Mouse (Mus musculus) granulocyte monocyte progenitor cell, adult 5-6 weeks (primary cell): ENCODE measurements around the gene Ces1e. TPM values are rescaled to one million over a fixed set of nuclear protein-coding genes. Genes with fewer than 3 reads are reported as not detected.
A peak's percentile ranks its signal among the peaks of the same experiment; 100 is the strongest.
"Not testable (repeated sequence)": the region's sequence is repeated elsewhere in the genome, so short reads cannot be mapped to it uniquely, and the experiment has no call there.

ENCODE experiments used
- ATAC-seq: replicated peaks from 2 replicates; pipeline ENCODE4 v1.8.0; 2016; ENCODE audit warnings: mild to moderate bottlenecking, moderate TSS enrichment, inconsistent platforms; ENCODE audit not compliant: poor library complexity, severe bottlenecking
- total RNA-seq, 2 experiments: library from RNA; stranded (forward) in 1 of 2; stranded (reverse) in 1 of 2; fragments of 200-712, 200-1000 nt in 1 of 2; fragments of >200 nt in 1 of 2; fragmentation: Nextera tagmentation in 1 of 2; gene quantifications; 2 replicates each; pipeline ENCODE4 v1.2.3; 2014 to 2017

Gene Ces1e
- total RNA-seq (2014; fragmentation: Nextera tagmentation): not detected in 2 replicates
- total RNA-seq (2017): not detected in 2 replicates

DNA sequence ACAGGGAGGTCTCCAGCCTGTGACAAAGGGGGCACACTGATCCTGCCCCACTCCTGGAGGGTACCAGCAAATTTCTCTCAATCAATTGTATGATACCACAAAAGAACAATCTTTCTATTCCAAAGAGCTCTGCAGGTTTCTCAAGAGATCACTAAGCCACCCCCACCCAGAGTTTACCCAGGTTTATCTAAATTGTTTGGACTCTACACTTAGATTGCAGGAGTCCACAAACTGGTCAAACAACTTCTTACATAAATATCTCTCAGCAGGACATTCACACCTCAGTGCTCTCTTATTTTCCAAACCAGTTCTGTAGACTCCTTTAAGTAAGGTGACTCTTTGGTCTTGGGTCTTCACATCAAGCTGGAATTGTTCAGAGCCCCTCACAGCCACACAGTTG lies at the start of gene Ces1e:
TSS of gene Ces1e (minus strand) at position 174 of the 400 bp plus-strand sequence.
- ATAC-seq: no peak

DNA sequence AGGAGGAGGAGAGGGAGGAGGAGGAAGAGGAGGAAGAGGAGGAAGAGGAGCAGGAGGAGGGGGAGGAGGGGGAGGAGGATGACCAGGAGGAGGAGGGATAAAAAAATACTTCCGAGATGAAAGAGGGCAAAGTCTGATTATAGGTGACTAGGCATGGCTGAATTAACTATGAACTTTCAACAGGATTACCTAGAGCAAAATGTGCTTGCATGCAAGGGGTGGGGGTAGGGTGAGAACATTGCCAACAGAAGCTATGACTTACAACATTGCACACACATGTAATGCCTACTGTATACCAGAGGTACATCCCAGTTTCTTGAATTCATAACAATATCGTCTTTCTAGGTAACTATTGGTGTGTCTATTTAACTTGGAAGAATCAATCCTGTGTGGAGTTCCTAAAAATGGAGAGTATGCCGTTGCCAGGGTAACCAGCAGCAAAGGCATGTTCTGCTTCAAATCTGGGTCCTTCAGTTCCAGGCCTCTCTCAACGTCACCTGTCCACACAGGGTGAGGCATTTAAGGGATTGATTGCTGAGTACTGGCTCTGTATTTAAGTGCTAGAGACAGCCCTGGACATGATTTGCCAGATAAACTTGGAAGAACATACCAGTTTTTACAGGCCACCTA lies 48.9 kb upstream of the Ces1e start:
- no peak for ATAC-seq

DNA sequence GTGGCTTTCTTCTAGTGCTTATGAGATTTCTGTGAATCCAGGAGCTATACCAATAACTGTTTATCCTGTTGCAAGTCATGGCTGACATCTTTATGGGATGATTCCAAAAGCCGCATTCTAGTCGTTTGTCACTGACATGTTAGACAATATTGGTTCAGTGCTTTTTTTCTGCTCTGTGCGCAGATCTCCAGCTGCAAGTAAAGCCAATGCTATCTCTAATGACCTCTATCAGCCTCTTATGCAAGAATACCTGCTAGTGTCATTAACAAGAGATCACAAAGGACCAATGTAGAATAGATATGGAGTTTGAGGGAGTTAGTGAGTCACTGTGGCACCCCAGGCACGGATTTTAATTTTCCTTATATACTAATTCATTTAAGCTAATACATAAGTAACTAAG lies 45.2 kb upstream of the Ces1e start:
- ATAC-seq: no peak

DNA sequence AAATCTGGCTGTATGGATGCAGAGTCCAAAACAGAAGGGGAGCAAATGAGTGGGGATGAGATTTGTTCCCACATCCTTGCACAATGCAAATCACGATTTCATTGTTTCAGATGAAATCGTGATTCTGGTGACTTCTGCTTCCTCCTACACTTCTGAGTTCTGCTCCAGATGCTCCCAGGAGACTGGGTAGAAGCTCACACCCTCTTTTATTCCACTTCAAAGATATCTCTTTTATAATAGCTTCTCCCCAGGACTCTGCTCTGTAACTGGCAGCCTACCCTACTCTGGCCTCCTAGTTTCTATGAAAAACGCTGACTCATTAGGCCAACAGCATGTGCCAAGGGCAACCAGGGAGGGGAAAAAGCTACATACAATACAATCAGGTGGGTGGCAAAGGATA lies 43.9 kb upstream of the Ces1e start:
- ATAC-seq: no peak

DNA sequence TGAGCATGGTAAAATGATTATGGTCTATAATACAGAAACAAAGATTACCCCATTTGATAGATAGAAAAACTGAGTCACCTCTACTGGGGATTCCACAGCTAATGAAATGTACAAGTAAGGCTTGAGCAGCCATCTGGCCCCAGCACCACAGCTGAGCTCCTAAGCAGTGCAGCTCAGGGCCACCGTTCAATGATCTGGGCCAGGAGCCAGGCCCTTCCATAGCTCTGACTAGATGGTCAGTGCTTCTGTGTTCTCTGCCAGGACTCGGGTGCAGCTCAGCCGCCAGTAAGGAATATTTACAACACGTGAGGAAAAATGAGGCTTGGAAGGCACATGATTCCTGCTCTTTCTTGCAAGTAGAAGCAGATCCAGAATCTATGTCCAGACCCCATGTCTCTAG lies 43.3 kb upstream of the Ces1e start:
- no peak for ATAC-seq

DNA sequence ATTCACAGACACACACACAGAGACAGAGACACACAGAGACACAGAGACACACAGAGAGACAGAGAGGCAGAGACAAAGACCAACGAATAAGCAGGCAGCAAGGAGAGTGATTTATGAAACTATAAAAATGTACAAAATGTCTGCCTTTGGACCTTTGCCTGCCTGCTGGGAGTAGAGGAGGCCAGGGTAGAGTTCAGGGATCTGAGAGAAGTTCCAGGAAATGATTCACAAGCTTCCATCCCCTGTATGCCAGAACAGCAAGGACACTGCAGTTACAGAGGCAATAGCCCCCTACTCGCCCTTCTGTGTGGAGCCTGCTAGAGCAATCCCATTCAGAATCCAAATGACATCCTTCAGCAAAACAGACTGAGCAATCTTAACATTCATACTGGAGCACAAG lies 32.0 kb upstream of the Ces1e start:
- ATAC-seq: no peak

DNA sequence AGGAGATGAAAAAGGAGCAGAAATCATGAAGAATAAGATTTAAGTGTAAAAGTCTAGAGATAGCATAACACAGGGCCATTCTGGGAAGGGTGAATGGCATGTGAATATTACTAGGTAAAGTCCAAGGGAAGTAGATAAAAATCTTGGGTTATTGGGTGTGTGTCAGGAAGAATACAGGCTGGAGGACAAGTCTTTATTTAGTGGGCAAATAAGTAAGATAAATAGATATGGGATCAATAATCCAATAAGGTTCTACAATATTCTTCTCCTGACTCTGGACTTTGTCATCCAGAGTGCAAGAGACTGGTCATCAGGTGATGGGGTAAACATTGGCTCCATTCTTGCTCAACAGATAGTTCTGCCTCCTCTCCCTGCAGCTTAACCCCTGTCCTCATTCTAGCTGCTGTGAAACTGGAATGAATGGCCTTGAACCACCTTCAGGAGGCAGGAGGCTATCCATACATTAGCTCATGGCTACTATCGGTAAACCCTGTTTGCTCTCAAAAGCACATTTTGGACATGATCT lies 23.0 kb upstream of the Ces1e start:
- no peak for ATAC-seq

DNA sequence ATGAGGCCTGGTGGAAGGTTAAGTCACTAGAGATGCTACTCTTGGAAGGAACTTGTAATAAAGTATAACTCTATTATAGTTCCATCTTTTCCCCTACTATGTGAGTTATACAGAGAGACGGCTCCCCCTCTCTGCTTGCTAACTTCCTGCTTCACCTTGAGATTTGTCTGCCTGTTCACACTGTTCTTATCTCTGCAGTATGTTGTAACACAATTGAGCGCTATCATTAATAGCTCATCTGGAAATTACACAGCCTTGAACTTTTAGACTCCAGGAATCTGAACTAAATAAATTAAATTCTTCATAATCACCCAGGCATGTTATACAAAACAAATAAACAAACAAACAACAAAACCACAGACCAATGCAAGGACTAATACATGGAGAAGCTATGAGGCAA lies 16.6 kb upstream of the Ces1e start:
- no peak for ATAC-seq

DNA sequence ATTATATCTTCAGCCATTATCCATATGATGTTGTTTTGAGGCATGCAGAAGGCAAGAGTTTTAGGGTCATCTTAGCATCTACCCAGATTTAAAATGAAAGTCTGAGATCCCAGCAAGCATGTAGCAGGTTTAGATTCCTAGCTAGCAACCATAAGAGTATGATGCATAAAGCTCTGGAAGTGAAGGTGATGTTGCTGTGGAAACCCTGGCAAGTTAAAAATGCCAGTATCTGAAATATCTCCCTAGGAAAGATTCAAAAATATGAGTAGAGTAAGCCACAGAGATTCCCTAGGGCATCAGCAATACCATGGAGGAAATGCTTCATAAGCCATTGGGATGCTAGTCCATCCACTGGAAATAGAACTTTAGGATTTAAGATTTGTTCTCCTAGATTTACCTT lies 10.5 kb upstream of the Ces1e start:
- no peak for ATAC-seq

DNA sequence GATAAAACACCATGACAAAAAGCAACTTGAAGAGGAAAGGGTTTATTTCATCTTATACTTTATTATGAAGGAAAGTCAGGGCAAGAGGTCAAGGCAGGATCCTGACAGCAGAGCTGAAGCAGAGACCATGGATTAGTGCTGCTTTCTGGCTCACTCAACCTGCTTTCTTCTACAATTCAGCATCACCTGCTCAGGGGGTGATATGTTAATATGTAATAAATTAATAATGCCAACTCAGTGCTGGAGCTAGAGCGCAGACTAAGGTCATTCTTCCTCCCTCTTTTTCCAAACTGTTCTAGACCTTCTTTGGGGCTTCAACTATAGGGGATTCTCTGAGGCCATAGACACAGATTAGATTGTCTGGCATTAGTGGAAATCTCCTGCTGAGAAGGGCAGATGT lies 6.3 kb upstream of the Ces1e start:
- ATAC-seq: no peak

DNA sequence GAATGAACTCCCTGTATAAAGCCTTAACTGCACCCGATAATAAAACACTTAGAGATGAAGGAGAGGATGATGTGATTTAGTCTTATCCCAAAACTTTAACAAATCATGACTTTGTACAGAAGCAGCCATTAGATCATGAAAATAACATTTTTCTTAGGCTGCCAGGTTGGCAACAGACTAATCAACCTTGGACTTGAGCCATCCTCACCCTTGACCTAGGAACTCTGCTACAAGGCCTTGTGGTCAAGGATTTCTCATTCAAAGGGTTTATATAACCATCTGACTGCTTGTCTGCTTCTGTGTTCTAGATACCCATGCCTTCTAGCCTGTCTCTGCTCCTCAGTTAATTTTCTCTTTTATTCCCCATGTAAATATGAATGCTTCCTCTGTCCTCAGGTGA lies 5.3 kb upstream of the Ces1e start:
- ATAC-seq: no peak

DNA sequence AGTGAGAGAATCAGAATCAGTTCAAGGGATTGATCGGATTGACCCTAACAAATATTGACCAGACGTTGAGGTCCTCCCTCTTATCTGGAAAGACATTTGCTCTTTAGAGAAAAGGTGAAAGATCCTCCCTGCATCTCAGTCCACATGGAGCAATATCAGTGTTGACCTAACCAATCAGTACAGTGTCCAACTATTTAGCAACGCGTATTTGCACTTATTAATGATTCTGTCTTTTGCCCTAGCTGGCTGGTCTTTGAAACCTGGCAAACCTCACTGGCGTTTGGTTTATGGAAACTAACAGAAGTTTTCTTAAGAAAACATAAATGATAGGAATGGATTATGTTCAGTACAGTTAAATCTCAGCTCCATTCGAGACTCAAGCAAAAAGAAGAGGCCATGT lies 4.6 kb upstream of the Ces1e start:
- ATAC-seq: no peak

DNA sequence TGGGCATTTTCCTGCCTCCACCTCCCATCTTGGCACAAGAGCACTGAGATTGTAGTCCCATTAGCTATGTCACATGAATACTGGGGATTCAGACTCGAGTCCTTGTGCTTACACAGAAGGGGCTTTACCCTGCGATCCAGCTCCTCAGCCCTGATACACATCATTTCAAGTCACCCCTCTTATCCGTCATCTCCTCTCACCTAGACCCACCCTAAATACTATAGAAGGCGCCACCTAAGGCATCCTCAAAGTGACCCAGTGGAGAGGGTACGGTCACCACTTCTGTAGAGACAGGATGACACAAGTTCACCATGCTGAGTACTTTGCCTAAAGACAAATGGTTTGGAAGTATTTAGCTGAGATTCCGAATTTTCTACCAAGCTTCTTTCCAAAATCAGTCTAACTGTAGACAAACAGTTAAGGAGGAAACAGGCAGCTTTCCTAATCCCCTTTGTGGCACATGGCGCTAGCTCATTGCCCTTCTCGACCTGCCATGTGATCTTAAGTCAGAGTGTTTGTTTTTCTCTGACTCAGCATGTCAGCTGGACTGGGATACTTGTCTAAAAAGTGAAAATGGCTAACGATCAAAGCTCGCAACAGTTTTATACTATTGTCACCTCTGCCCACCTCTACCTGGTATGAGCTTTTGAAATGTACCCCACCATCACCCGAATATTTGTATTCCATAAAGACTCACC lies 597 bp downstream of the Ces1e start:
- no peak for ATAC-seq

DNA sequence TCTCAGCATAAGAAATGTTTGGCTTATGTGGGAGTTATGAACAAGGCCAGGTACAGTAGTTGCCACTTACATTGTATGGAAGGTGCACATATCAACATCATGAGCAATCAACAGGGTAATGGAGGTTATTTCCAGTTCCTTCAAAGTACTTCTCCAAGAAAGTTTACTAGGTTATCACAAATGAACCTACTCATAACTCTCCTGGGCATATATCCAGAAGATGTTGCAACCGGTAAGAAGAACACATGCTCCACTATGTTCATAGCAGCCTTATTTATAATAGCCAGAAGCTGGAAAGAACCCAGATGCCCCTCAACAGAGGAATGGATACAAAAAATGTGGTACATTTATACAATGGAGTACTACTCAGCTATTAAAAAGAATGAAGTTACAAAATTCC lies 2.9 kb downstream of the Ces1e start:
- not testable (repeated sequence) for ATAC-seq

DNA sequence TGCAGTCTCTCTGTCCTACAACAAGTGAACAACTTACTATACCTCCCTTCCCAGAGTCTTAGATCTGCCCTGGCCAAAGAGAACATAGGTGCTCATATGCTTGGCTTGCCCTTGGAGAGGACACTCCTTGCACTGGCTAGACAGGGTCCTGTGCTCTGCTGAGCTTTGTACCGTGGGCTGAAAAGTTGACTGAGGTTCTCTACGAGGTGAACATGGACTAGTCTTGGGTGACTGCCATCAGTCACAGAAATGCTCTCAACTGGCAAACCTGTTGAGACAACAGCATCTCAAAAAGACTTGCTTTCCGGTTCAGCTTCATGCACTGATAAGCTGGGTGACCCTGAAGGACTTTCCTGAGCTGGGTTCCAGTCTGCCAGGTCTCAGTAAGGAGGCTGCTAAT lies 7.5 kb downstream of the Ces1e start:
- ATAC-seq: no peak

DNA sequence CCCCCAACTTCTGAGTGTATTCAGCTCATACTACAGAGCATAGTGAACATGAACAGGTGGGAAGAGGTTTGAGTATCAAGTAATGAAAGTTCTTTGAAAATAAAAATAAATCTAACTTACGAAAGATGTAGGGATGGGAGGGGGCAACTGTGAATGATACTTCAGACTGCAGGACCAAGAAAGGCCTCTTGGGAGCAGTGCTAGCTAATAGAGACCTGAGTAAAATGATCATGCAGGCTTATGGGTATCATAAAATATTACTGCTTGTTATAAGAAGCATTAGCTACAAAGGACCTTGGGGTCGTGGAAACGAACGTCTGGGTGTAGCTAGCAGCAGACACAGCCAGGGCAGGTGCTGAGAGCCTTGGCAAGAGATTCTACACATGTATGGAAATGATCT lies 11.6 kb downstream of the Ces1e start:
- no peak for ATAC-seq

DNA sequence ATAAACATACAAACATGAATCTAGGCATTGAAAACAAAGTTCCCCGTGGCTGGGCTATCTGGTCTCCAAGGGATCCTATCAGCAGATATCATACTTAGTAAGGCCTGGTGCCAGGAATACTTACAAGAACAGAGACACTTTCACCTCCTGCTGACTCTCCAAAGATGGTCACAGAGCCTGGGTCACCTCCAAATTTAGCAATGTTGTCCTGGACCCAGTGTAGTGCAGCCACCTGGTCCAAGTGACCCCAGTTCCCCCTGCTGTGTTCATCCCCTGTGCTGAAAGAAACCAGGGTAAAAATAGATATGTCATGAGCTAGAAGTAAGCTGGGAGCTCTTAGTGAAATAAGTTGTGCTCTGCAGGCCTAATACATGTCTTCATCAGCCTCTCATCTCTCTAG lies 12.0 kb downstream of the Ces1e start:
- ATAC-seq: no peak

DNA sequence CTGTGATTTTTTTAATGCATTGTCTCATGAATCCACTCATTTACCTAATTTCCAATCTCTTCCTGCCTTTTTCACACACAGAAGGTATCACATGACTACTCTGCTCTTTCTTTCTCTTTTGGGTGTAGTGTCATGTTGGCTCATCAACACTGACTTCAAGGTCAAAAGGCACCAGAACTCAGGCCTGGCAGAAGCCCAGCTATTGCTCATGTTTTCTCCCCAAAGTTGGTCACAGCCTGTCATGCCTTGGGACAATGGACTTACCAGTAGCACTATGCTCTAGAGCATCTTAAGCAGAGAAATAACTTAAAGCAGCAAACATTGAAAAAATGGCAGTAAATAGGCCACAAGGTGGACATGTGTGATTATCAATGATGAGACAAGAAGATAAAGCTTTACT lies 18.3 kb downstream of the Ces1e start:
- no peak for ATAC-seq

DNA sequence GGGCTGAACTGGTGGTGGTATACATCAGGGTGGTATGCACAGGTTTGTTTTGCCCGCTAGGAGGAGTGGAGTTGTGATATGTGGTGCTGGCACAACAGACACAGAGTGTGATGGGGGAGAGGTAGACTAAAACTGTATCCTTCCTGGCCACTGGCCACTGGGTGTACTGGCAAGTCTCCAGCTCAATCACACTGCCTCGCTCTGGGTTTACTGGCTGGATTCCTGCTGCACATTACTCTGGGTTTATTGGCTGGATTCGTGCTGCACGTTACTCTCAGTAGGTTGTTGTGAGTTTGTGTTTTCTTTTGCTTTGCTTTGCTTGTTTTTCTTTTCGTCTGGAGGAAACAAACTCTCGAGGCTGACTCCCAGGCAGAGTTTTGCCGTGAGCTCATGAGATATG lies 30.3 kb downstream of the Ces1e start:
- ATAC-seq: not testable (repeated sequence)

DNA sequence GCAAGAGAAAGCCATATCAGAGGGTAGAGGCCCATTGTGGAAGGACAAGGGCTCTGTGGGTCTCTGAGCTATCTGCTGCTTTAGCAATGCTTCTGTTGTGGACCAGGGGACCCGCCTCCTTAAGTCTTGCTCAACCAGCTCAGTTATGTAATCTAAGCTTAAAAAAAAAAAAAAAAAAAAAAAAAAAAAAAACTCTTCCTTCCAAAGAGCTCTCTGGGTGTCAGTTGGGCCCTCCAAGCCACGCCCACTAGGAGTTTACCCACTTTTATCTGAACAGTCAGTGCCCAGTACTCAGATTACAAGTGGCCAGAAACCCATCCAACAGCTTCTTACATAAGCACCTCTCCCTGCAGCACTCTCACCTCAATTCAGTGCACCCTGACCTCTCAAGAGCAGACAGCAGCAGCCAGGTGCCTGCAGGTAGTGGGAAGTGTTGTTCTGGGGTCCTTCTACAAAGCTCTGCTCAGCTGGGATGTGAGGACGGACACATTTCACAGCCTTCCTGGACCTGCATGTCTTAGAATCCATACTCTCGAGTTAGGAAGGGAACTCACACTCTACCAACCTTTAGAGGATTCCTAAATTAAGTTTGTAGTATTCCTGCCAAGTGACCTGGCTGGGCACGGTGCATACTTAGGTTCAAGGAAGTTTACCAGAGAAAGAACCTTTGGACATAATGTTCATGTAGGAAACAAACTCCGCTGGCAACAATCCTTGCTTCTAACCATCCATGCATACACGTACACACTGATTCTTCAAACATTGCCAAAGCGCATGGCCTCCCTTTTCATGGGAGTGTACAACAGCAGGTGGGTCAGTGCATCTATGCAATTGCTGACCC lies 31.5 kb downstream of the Ces1e start, which contains the start of gene Ces1d:
TSS of gene Ces1d (minus strand) at position 154 of the 841 bp plus-strand sequence.
- ATAC-seq: peak; percentile 85

DNA sequence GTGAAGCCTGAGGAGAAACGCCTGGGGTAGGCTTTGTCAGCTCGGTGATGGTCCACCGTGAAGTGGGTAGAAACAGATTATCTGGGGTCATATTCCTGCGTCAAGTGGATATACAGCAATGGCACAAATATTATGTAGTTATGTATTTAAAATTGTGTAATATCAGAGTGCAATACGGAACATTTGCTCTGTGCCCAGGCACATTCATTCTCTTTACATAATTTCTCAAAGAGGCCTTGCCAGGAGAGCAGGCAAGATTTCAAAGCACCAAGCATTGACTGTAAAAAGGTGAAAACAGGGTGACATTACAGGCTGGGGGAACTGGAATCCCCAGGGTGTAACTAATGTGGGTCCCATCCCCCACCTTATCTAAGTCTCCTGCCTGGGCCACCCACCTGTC lies 33.0 kb downstream of the Ces1e start:
- ATAC-seq: no peak
